Mouse (Mus musculus) cerebellum, adult 18-20 months (tissue): ENCODE measurements around the gene Kcnq1.

Experiments used
- DNase-seq, 2 experiments: peaks; one replicate each; pipeline ENCODE4 v3.0.0; 2021

Gene Kcnq1

GRCm38 (mm10) chr7:143286532-143287290, 180.5 kb downstream of the Kcnq1 start:
- DNase-seq = no peak

DNA sequence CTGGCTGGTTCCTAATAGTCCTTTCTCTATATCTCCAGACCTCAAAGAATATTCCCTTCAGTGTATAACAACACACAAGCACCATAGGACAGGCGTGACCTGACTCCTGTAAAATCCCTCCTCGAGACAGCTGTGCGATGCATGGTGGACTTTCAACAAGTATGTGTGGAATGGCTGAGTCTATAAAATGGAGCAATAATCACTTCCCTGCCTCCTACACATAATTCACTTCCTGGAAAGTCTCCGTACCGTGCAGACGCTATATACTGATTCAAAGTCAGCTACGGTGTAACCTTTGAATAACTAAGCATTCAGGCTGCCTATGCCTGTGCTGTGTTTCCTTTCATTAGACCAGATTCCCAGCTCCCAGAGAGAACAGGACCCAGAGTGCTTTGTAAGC, 182.0 kb downstream of the Kcnq1 start:
- DNase-seq = no peak

DNA sequence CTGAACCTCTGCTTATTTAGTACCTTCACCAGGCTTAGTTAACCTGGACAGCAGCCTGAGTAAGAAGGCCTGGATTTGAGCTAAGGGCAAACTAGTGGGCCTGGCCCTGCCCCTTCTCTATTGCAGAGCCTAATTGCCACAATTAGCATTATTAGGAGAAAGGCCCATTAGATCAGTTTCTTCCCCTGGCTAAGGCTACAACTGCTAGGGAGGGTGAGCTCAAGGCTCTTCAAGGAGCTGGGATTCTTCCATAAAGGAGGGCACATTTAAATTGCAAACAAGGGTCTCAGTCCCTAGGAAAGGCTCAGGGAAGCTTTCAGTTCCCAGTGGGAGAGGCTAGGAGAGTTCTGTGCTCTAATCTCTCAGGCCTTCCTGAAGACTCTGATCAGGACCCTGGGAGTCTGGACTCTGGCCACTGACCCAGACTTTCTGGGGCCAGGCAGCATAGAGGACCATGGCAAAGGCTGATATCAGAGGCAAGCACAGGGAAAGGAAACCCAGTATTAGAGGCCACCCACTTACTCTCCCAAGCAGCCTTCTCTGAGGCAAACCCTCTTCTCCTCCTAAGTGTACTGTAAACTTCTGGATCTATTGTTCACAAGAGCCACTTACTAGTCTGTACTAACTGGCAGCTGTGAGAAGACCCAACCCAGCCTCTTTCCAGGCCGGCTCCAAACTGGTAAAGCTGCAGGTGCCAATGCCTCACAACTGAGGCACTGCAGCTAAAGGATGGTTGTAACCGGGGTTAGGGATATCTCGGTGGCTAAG, 183.1 kb downstream of the Kcnq1 start:
- no peak for DNase-seq

DNA sequence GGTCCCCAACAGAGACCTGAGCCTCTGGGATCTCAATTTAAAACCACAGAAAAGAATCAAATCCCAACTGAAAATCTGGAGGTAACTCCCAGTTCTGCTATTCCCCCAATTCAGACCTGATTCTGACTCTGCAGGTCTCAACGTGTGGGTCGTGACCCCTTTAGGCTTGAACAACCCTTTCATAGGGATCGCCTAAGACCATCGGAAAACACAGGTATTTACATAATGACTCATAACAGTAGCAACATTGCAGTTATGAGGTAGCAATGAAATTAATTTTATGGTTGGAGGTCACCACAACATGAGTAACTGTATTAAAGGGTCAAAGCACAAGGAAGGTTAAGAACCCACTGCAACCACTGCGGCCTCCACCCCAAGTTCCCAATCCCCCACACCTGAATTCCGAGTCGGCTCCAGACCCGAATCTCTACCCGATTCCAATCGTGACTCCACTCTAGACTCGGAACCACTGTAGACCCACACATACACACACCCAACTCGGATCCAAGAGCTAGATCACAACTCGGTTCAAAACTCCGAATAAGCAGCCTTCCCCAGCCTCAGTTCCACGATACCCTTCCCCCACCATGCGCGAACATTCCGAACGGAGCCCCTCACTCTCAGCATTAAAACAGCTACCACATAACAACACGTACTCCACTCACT, 188.7 kb downstream of the Kcnq1 start:
- no peak for DNase-seq

DNA sequence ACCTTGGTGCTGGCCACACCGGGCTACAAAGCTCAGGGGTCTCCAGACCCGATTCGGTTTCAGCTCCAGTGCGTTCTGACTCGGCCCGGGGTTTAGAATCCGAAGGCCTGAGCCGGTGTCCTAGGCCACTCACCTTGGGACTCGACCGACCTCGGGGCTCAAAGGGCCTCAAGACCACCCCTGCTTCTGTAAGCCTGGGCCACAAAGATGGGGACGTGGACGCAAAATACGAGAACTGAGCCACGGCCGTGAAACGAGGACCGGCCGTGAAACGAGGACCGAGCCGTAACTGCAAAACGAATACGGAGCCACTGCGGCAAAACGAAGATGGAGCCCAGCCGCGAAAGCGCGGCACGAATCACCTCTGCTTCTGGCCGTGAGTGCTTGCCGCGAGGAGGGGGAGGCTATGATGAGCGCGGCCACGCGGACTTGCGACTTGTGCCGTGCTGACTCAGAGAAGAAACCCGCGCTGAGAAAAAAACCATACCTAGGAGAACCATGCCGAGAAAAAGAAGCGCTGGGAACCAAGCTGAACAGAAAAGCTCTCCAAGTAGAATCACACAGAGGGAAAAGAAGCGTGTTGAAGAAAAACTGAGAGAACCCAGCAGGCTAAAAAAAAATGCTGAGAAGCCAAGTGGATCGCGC, 189.3 kb downstream of the Kcnq1 start:
- peak; percentile 45 to 47 for DNase-seq

GRCm38 (mm10) chr7:143296001-143296379, 189.8 kb downstream of the Kcnq1 start:
- DNase-seq = no peak

- DNase-seq = peak; percentile 91 to 93
These were observed 190.2 kb downstream of the Kcnq1 start for GRCm38 (mm10) chr7:143296384-143296801.

GRCm38 (mm10) chr7:143300037-143300436, 193.9 kb downstream of the Kcnq1 start:
- no peak for DNase-seq

DNA sequence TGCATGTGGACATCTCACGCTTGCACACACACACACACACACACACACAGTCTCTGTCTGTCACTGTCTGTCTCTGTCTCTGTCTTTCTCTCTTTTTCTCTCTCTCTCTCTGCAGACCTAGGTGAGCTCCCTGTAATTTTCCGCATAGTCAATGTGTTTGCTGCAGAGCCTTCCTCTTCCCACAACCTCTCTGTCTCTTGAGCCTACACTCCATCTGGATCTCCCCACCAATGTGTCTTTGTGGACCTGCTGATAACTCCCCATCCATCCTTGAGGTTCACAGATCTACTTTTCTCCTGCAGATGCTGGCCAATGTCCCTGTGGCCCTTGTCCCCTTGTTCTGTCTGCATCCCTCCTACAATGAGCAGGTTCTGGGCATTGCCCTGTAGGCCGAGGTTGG, 194.5 kb downstream of the Kcnq1 start:
- no peak for DNase-seq

- no peak for DNase-seq
These were observed 196.0 kb downstream of the Kcnq1 start for GRCm38 (mm10) chr7:143302156-143302555.

GRCm38 (mm10) chr7:143302593-143303238, 196.6 kb downstream of the Kcnq1 start:
- no peak for DNase-seq

GRCm38 (mm10) chr7:143303557-143303956, 197.4 kb downstream of the Kcnq1 start:
- DNase-seq = no peak

GRCm38 (mm10) chr7:143305808-143306207, 199.6 kb downstream of the Kcnq1 start:
- no peak for DNase-seq

GRCm38 (mm10) chr7:143308001-143308400, 201.8 kb downstream of the Kcnq1 start:
- no peak for DNase-seq

DNA sequence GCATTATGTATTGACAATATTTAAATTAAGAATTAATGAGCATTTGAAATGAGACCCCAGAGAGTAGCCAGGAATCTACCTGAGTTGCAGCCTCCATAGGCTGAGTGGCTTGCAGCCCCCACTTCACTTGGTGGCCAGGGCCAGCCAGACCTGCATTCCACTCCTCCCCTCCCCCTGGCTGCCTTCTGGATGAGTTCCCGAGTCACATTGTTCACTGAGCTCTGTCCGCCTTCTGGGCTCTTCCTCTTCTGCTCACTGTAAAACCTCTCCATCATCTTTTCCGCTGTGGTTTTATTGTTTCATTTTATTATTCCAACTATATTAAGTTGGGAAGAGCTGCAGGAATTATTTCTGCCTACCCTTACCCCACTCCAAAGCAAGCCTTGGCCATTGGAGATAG, 204.1 kb downstream of the Kcnq1 start:
- no peak for DNase-seq

- no peak for DNase-seq
These were observed 204.7 kb downstream of the Kcnq1 start for GRCm38 (mm10) chr7:143310847-143311246.

DNA sequence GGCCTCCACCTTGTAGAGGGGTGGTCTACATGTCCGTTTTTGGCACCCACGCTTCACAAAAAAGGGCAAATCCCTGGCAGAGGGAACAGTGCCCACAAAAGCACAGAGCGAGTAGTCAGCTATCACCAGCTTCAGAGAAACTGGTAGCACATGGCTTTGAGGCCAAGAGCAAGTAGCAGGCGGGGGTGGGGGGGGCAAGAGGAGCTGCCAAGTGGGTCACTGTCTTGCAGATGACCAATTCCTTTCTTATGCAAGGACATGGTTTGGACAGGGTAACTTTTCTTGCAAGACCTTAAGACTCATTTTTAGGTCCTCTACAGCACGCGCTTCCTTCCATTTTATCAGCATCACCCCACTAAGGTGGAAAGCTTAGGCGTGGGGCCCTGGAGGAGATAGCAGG, 205.3 kb downstream of the Kcnq1 start:
- DNase-seq = no peak

- no peak for DNase-seq
These were observed 207.6 kb downstream of the Kcnq1 start for GRCm38 (mm10) chr7:143313572-143314319.

DNA sequence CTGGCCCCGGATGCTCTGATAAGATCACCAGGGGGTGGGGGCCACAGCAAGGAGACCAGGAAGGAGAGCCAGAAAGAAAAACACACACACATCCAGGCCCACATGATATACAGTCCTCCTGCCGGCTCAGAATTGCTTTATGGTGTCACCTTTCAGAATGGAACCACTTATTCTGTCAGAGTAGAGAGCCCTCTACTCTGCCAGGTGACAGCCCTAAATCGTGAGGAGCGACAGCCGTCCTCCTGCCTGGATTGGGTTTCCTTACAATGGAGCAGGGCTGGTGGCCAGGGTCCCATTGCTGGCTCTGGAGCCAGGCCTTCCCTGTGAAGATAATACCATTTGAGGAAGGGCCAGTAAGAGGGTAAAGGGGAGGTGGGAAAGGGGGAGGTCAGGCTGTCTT, 212.3 kb downstream of the Kcnq1 start:
- DNase-seq = no peak

- DNase-seq = no peak
These were observed 214.2 kb downstream of the Kcnq1 start for GRCm38 (mm10) chr7:143320367-143320766.

GRCm38 (mm10) chr7:143325051-143325450, 218.9 kb downstream of the Kcnq1 start:
- peak in 1 of 2 experiments; percentile 3 for DNase-seq
